Mouse (Mus musculus) left cerebral cortex, adult 2 months (tissue): ENCODE measurements around the gene Pou5f1. TPM values are rescaled to one million over a fixed set of nuclear protein-coding genes. Genes with fewer than 3 reads are reported as not detected.
A peak's percentile ranks its signal among the peaks of the same experiment; 100 is the strongest.

Experiments used
- DNase-seq, 2 experiments: peaks; one replicate each; pipeline ENCODE4 v3.0.0; 2021 to 2022; ENCODE audit warnings: low spot score in 2 of 2, mixed read lengths in 1 of 2; ENCODE audit errors: extremely low spot score in 1 of 2
- H3K27ac ChIP-seq: fragments of 200-600 bp; 2 replicates; pipeline ENCODE4 v1.8.1; 2022
- H3K4me3 ChIP-seq: fragments of 200-600 bp; 2 replicates; pipeline ENCODE4 v1.8.1; 2022
- CTCF ChIP-seq: fragments of 200-600 bp; IDR thresholded peaks from 2 replicates; pipeline ENCODE4 v1.8.1; 2022; ENCODE audit warnings: antibody characterized with exemption, mild to moderate bottlenecking, moderate library complexity
- intact Hi-C: fragments of 180-260 bp; cut with DNase I; formaldehyde crosslinking; loops from one replicate; pipeline ENCODE4 v1.15.1; 2025
- total RNA-seq, 2 experiments: library from RNA; stranded (reverse); gene quantifications; 2 replicates each; pipeline ENCODE4 v1.2.3; 2021

Gene Pou5f1
- total RNA-seq, 2 experiments from 2014 or later = 0.25 TPM; not detected in 1

- peak overlapping the region; percentile 15; the same call in 1 of the 2 replicates for H3K4me3 ChIP-seq
- intact Hi-C loops = no loop called here
- TF ChIP-seq CTCF = no peak
- DNase-seq = no peak
- H3K27ac ChIP-seq = peak overlapping the region; percentile 67
Observed at GRCm38 (mm10) chr17:35542761-35543411, 37.1 kb downstream of the Pou5f1 start.

DNA sequence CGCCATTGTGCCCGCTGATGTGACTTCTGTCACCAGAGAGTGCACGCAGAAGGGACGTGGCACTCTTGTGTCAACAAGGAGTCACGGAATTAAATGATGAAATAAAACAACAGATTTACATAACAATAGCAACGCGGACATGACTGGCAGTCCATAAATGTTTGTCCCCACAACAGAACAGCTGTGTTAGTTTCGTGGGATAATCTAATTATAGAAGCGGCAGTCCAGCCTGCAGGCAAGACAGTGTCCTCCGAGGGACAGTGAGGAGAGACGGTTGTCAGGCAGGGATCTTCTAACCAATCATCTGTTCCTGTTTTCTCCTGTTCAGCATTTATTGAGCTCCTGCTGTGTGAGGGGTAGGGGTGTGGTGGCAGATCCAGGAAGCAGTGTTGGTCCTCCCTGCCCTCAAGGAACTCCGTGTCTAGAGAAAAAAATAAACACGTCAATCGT lies 37.6 kb downstream of the Pou5f1 start:
- Histone ChIP-seq H3K4me3 (peak overlapping the region; percentile 15; the same call in 1 of the 2 replicates), H3K27ac (peak overlapping the region; percentile 67)
- no peak for TF ChIP-seq CTCF
- intact Hi-C loops = no loop called here
- DNase-seq = no peak

GRCm38 (mm10) chr17:35544001-35544400 lies 38.2 kb downstream of the Pou5f1 start:
- intact Hi-C loops = no loop called here
- DNase-seq = no peak
- no peak for TF ChIP-seq CTCF
- peak overlapping the region; percentile 67 for H3K27ac ChIP-seq
- H3K4me3 ChIP-seq = no peak overlapping the region; the same call in 1 of the 2 replicates

DNA sequence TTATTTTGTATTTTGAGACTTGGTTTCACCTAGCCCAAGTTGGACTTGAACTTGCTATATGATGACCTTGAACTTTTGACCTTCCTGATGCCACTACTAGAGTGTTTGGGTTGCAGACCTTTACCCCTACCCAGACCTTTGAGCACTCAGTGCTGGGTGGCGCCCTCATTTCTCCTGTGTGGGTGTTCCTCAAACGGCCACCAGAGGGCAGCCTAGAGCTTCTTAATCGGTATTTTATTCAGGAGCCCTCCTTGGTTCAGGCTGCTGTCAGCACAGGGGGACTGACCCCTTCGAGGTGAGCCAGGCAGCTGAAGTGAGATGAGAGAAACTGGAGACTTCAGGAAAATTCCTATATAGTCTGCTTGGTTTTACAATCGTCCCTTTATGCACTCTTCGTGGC lies 38.9 kb downstream of the Pou5f1 start:
- intact Hi-C loops = no loop called here
- Histone ChIP-seq H3K4me3 (no peak overlapping the region), H3K27ac (no peak overlapping the region)
- peak; percentile 44 to 62 for DNase-seq
- TF ChIP-seq CTCF = peak; percentile 95

DNA sequence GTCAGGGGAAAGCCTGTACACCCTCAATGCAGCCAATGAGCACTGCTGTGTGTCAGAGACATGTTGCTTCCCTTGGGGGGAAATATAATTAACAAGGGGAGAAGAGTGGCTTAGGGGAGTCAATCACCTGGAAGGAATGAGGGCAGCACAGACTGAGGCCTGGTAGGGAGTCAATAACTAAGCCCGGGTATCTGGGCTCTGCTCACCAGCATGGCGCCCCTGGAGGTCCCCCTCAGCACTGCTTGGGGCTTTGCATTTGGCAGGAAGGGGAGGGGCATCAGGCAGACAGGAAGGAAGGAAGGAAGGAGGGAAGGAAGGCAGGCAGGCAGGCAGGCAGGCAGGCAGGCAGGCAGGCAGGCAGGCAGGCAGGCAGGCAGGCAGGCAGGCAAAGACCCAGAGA lies 41.6 kb downstream of the Pou5f1 start:
- DNase-seq = no peak
- no peak overlapping the region for H3K4me3 ChIP-seq
- TF ChIP-seq CTCF = no peak
- intact Hi-C loops = no loop called here
- no peak overlapping the region; the same call in 1 of the 2 replicates for H3K27ac ChIP-seq

DNA sequence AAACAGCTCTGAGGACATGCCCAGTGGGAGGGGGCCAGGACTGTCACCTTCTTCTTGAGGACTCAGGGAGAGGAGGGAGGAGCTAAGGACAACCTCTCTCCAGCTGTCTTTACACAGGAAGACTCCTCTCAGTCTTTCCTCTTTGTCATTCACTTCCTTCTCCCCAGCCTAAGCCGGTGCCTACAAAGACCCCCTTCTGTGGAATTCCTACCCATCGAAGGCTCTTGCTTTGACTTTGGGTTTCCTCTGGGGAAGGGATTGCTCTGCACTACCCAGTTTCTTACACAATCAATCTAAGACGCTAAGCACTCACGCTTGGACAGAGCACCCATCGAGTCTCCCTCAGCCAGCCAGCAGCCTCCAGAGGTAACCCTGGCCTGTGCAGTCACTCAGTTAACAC lies 42.8 kb downstream of the Pou5f1 start:
- intact Hi-C loops = no loop called here
- Histone ChIP-seq H3K4me3 (no peak overlapping the region), H3K27ac (peak overlapping the region; percentile 85; the same call in 1 of the 2 replicates)
- peak in 1 of 2 experiments; percentile 4 for DNase-seq
- TF ChIP-seq CTCF = no peak

DNA sequence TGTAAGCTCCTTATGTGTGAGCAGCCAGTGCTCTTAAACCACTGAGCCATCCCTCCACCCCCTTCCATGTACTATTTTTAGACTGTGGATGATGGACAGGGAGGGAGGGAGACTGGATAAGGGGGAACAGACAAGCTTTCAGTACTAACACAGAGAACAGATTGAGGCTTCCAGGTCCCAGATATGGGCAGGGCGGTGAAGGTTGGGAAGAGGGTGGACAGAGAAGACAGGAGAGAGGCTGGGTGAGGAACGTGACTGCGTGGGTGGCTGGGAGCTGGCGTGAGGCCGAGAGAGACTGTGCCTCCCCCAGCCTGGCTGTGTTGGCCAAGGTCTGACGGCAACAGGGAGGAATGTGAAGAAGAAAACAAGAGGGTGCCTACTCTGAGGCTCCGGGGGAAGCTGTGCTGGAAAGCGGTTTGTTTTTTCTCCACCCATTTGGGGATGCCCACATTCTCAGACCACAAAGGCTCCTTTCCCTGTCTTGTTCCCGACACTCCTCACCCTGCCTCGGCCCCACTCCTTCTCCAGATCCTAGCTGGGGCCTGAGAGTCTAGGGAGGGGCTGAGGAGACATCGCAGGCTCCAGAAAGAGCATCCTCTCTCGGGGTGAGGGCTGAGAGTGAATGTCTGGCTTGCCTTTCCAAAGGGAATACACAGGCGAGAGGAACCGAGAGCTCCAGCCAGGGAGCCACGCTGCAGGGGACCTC lies 43.8 kb downstream of the Pou5f1 start:
- H3K27ac ChIP-seq = peak overlapping the region; percentile 85
- intact Hi-C loops = no loop called here
- TF ChIP-seq CTCF = no peak
- no peak overlapping the region for H3K4me3 ChIP-seq
- peak; percentile 68 to 82 for DNase-seq

- Histone ChIP-seq H3K4me3 (no peak overlapping the region), H3K27ac (peak overlapping the region; percentile 85)
- DNase-seq = no peak
- peak; percentile 20 for TF ChIP-seq CTCF
- intact Hi-C loops = no loop called here
Observed at GRCm38 (mm10) chr17:35550143-35550494, 44.3 kb downstream of the Pou5f1 start.

- Histone ChIP-seq H3K27ac (no peak overlapping the region; the same call in 1 of the 2 replicates), H3K4me3 (no peak overlapping the region)
- no peak for TF ChIP-seq CTCF
- no peak for DNase-seq
- intact Hi-C loops = no loop called here
Observed at GRCm38 (mm10) chr17:35550871-35551270, 45.1 kb downstream of the Pou5f1 start.

DNA sequence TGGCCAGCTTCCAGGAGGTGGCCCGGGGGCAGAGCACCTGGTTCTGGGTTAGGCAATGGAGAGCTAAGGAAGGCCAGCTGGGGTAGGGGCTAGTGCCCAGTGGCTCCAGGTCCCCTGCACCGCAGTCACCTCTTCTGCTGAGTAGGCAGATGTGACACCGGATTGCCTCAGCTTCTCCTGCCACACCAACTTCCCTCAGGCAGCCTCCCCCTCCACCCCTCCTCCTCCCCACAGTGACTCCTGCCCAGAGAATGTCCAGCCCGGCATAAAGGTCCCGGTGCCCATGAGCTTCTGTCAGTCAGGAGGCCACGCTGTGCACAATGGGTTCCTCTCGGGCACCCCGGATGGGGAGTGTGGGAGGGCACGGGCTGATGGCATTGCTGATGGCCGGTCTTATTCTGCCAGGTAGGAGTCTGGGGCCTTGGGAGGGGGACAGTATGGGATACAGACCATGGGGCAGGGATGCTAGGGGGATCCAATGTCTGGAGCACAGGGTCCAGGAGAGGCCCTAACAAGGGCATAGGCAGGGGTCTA lies 46.1 kb downstream of the Pou5f1 start, which contains the start of gene Cdsn:
TSS of gene Cdsn (plus strand) at position 248 of the 534 bp plus-strand sequence.
- intact Hi-C loops = no loop called here
- TF ChIP-seq CTCF = no peak
- Histone ChIP-seq H3K4me3 (no peak within 1 kb of the TSS), H3K27ac (peak within 1 kb of the TSS; percentile 32; the same call in 1 of the 2 replicates)
- DNase-seq = no peak

DNA sequence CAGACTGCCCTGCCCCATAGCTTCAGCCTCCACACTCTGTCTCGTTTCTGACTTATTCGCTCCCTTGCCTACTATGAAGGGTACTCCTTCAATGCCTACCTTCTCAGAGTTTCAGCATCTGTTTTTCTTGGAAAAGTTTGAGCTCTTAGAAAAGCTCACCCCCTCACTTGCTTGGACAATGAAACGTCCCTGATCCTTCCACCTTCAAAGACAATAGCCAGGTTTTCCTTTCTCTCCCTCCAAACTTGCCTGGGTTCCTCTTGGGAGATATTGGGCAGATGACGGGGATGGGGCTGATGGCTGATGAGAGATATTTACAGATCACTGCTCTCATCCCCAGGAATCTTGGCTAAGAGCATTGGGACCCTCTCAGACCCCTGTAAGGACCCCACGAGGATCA lies 48.5 kb downstream of the Pou5f1 start:
- no peak for TF ChIP-seq CTCF
- no peak overlapping the region for H3K4me3 ChIP-seq
- intact Hi-C loops = no loop called here
- no peak for DNase-seq
- H3K27ac ChIP-seq = no peak overlapping the region

- DNase-seq = no peak
- Histone ChIP-seq H3K4me3 (no peak overlapping the region), H3K27ac (no peak overlapping the region)
- no peak for TF ChIP-seq CTCF
- intact Hi-C loops = no loop called here
Observed at GRCm38 (mm10) chr17:35554761-35555397, 49.1 kb downstream of the Pou5f1 start.
